Mouse (Mus musculus) liver, adult 2 months (tissue): ENCODE measurements around the gene Irf2. TPM values are rescaled to one million over a fixed set of nuclear protein-coding genes. Genes with fewer than 3 reads are reported as not detected.

Experiments
- DNase-seq: peaks from one replicate; pipeline ENCODE4 v3.0.0-alpha.2; 2011; ENCODE audit warnings: low read depth, low spot score; ENCODE audit errors: extremely low read depth
- H3K27ac ChIP-seq: fragments of 200-500 bp; replicated peaks from 2 replicates; pipeline ENCODE4 v1.5.1; 2012; ENCODE audit warnings: low read depth, mild to moderate bottlenecking, control low read depth, inconsistent platforms, low read length; ENCODE audit not compliant: insufficient read depth
- H3K27me3 ChIP-seq: fragments of 200-500 bp; 2 replicates; pipeline ENCODE4 v1.6.1; 2012; ENCODE audit warnings: mild to moderate bottlenecking, moderate library complexity, low read length, inconsistent platforms; ENCODE audit not compliant: control insufficient read depth, insufficient read depth
- H3K36me3 ChIP-seq: fragments of 200-500 bp; 2 replicates; pipeline ENCODE4 v1.6.1; 2012; ENCODE audit warnings: low read length, inconsistent platforms; ENCODE audit not compliant: control insufficient read depth, insufficient read depth
- H3K4me1 ChIP-seq: fragments of 200-500 bp; 2 replicates; pipeline ENCODE4 v1.6.1; 2011; ENCODE audit warnings: low read length; ENCODE audit not compliant: control insufficient read depth, insufficient read depth
- H3K4me3 ChIP-seq: fragments of 200-500 bp; 2 replicates; pipeline ENCODE4 v1.5.1; 2011; ENCODE audit warnings: low read depth, mild to moderate bottlenecking, control low read depth, low read length, moderate library complexity; ENCODE audit not compliant: insufficient read depth
- H3K79me2 ChIP-seq: fragments of 200-500 bp; 2 replicates; pipeline ENCODE4 v1.6.1; 2012; ENCODE audit warnings: inconsistent platforms, mild to moderate bottlenecking, low read length, moderate library complexity; ENCODE audit not compliant: control insufficient read depth, insufficient read depth
- H3K9ac ChIP-seq: fragments of 200-500 bp; 2 replicates; pipeline ENCODE4 v1.6.1; 2012; ENCODE audit warnings: low read depth, mild to moderate bottlenecking, control low read depth, inconsistent platforms, low read length
- CTCF ChIP-seq: fragments of 200-500 bp; IDR thresholded peaks from 2 replicates; pipeline ENCODE4 v1.5.1; 2011; ENCODE audit warnings: low read depth, low read length, control low read depth
- POLR2A ChIP-seq: fragments of 200-500 bp; IDR thresholded peaks from 2 replicates; pipeline ENCODE4 v1.6.1; 2011; ENCODE audit warnings: low read length, control low read depth; ENCODE audit not compliant: insufficient read depth; ENCODE audit errors: extremely low read depth
- WGBS: fragments of 180-500 bp; shearing (Covaris S2); methylation state at CpG from one replicate; pipeline ENCODE4 v1.1.7; 2018; 5-methylcytosine and 5-hydroxymethylcytosine counted together
- polyA plus RNA-seq: library from polyadenylated mRNA; depleted of rRNA; stranded (reverse); fragments of >200 nt; gene quantifications from 2 replicates; pipeline ENCODE4 v1.2.3, GENCODE M21; 2012; rRNA removed
- total RNA-seq: library from RNA; depleted of rRNA; stranded (reverse); fragments of >200 nt; gene quantifications from 2 replicates; pipeline ENCODE4 v1.2.3, GENCODE M21; 2014; rRNA removed

The Irf2 gene
- total RNA-seq: 23.4 and 27.3 TPM in 2 replicates
- polyA plus RNA-seq: 12.2 and 13.7 TPM in 2 replicates

- Histone ChIP-seq H3K4me1 (peaks cover 10% of the 10 kb centered on the region; the same call in 1 of the 2 replicates), H3K79me2 (peaks cover 21% of the 10 kb centered on the region), H3K27me3 (no peaks in the 10 kb centered on the region), H3K9ac (peak within 1 kb of the TSS; percentile 99), H3K36me3 (no peaks in the 10 kb centered on the region), H3K4me3 (peak within 1 kb of the TSS; percentile 95), H3K27ac (peak within 1 kb of the TSS; percentile 96)
- 2% methylated on average over 47 of the region's 51 CpGs for WGBS
- peak; percentile 87 for DNase-seq
- TF ChIP-seq POLR2A: peak; percentile 93
- no peak for TF ChIP-seq CTCF
These were observed at the start of gene Irf2 for GRCm38 (mm10) chr8:46739003-46739949. Gene Irf2, plus strand, starts transcription at chr8:46739732.

DNA sequence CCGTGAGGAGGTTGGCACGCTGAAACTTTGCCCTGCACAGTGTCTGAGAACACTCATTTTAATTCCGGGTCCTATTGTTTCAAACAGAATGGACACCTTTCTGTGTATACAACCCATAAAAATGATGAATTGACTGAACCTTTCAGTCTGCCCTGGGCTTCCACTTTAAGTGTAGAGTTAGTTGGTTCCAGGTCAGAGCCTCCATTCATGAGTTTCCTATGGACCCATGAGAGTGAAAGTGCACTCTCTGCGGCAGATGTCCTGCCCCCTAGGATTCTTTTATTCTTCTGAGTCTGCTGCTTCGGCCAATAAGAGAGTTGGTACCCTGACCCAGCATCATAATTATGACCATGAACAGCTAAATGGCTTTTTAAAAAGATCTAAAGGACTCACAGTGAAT, 49.4 kb upstream of the Irf2 start:
- no peak for DNase-seq
- no peak overlapping the region for H3K4me3 ChIP-seq
- peaks cover 7% of the 10 kb centered on the region; the same call in 1 of the 2 replicates for H3K4me1 ChIP-seq
- no peaks in the 10 kb centered on the region for H3K36me3 ChIP-seq
- WGBS: 76% methylated on average over 5 of the region's 5 CpGs
- H3K9ac ChIP-seq: no peak overlapping the region
- TF ChIP-seq POLR2A (no peak), CTCF (no peak)
- no peak overlapping the region for H3K27ac ChIP-seq
- H3K79me2 ChIP-seq: no peaks in the 10 kb centered on the region
- no peaks in the 10 kb centered on the region for H3K27me3 ChIP-seq

GRCm38 (mm10) chr8:46690581-46690980, 49.0 kb upstream of the Irf2 start:
- 56% methylated on average over 5 of the region's 5 CpGs for WGBS
- Histone ChIP-seq H3K9ac (no peak overlapping the region), H3K79me2 (no peaks in the 10 kb centered on the region), H3K27ac (no peak overlapping the region), H3K27me3 (no peaks in the 10 kb centered on the region), H3K4me1 (peaks cover 7% of the 10 kb centered on the region; the same call in 1 of the 2 replicates), H3K4me3 (no peak overlapping the region), H3K36me3 (no peaks in the 10 kb centered on the region)
- TF ChIP-seq POLR2A: no peak
- TF ChIP-seq CTCF: no peak
- no peak for DNase-seq

DNA sequence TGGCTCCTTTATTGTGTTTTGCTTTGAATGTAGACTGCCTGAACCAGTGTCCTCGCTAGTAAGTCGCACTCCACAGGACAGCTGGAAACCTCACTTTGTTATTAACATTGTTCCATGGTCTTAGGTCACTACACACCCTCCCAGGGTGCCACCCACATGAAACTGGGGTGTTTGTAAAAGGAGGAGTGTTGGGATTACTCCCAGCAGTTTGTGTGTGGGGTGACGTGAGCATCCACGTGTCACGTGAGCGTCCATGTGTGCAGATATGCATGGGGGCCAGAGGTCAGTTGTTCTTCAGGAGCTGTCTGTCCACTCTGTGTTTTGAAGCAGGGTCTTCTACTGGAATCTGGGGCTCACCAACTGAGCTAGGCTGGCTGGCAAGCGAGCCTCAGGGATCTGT, 48.2 kb upstream of the Irf2 start:
- DNase-seq: peak; percentile 93
- no peaks in the 10 kb centered on the region for H3K27me3 ChIP-seq
- no peak overlapping the region for H3K4me3 ChIP-seq
- TF ChIP-seq CTCF (no peak), POLR2A (no peak)
- peak overlapping the region; percentile 43 for H3K27ac ChIP-seq
- H3K79me2 ChIP-seq: no peaks in the 10 kb centered on the region
- no peak overlapping the region; the same call in 1 of the 2 replicates for H3K9ac ChIP-seq
- H3K4me1 ChIP-seq: peaks cover 7% of the 10 kb centered on the region; the same call in 1 of the 2 replicates
- no peaks in the 10 kb centered on the region for H3K36me3 ChIP-seq
- WGBS: 52% methylated on average over 7 of the region's 7 CpGs

GRCm38 (mm10) chr8:46696256-46697041, 43.1 kb upstream of the Irf2 start:
- peak; percentile 78 for DNase-seq
- Histone ChIP-seq H3K79me2 (no peaks in the 10 kb centered on the region), H3K4me3 (no peak overlapping the region), H3K27ac (no peak overlapping the region), H3K4me1 (peaks cover 4% of the 10 kb centered on the region; the same call in 1 of the 2 replicates), H3K9ac (no peak overlapping the region), H3K27me3 (no peaks in the 10 kb centered on the region), H3K36me3 (no peaks in the 10 kb centered on the region)
- WGBS: 39% methylated on average over 15 of the region's 15 CpGs
- TF ChIP-seq POLR2A (no peak), CTCF (no peak)
